Mouse (Mus musculus) stomach, embryonic 15.5 days (tissue): Measurements from ENCODE around the gene Gltp. TPM values are rescaled to one million over a fixed set of nuclear protein-coding genes. Genes with fewer than 3 reads are reported as not detected.

Source experiments
- ATAC-seq: fragments of 200-750 bp; cut with Nextera tagmentation; 2 replicates; pipeline ENCODE4 v1.8.0; 2017; ENCODE audit warnings: low read depth, moderate number of reproducible peaks, moderate TSS enrichment; ENCODE audit not compliant: insufficient read depth, low FRiP score
- H3K27ac ChIP-seq: fragments of 300-500 bp; sonication (generic); 2 replicates; pipeline ENCODE4 v1.5.1; 2015; ENCODE audit warnings: mild to moderate bottlenecking, inconsistent platforms
- H3K27me3 ChIP-seq: fragments of 300-500 bp; sonication (generic); replicated peaks from 2 replicates; pipeline ENCODE4 v1.6.1; 2015; ENCODE audit warnings: inconsistent platforms
- H3K36me3 ChIP-seq: fragments of 300-500 bp; sonication (generic); 2 replicates; pipeline ENCODE4 v1.6.1; 2015; ENCODE audit warnings: inconsistent platforms
- H3K4me1 ChIP-seq: fragments of 300-500 bp; sonication (generic); 2 replicates; pipeline ENCODE4 v1.6.1; 2015; ENCODE audit warnings: inconsistent platforms
- H3K4me2 ChIP-seq: fragments of 300-500 bp; sonication (generic); 2 replicates; pipeline ENCODE4 v1.6.1; 2015; ENCODE audit warnings: mild to moderate bottlenecking, inconsistent platforms
- H3K4me3 ChIP-seq: fragments of 300-500 bp; sonication (generic); replicated peaks from 2 replicates; pipeline ENCODE4 v1.5.1; 2015; ENCODE audit warnings: inconsistent platforms
- H3K9ac ChIP-seq: fragments of 300-500 bp; sonication (generic); 2 replicates; pipeline ENCODE4 v1.6.1; 2015; ENCODE audit warnings: inconsistent platforms
- H3K9me3 ChIP-seq: fragments of 300-500 bp; sonication (generic); 2 replicates; pipeline ENCODE4 v1.6.1; 2016; ENCODE audit warnings: inconsistent platforms
- WGBS: fragments of 180-500 bp; shearing (Covaris S2); methylation state at CpG from one replicate; pipeline ENCODE4 v1.1.7; 2015; 5-methylcytosine and 5-hydroxymethylcytosine counted together
- polyA plus RNA-seq: library from polyadenylated mRNA; unstranded; fragments of >200 nt; fragmentation: Nextera tagmentation; extraction: Ambion mirVana; gene quantifications from 2 replicates; pipeline ENCODE4 v1.2.1, GENCODE M21; 2015

The Gltp gene
- 123 and 144 TPM in 2 replicates for polyA plus RNA-seq

- Histone ChIP-seq H3K4me3 (peak within 1 kb of the TSS; percentile 69), H3K9ac (peak within 1 kb of the TSS; percentile 43), H3K27ac (peak within 1 kb of the TSS; percentile 55), H3K4me1 (peaks cover 16% of the 10 kb centered on the region; the same call in 1 of the 2 replicates), H3K27me3 (no peaks in the 10 kb centered on the region), H3K4me2 (peak within 1 kb of the TSS; percentile 85), H3K9me3 (no peaks in the 10 kb centered on the region), H3K36me3 (no peaks in the 10 kb centered on the region)
- peak; percentile 95 for ATAC-seq
- 4% methylated on average over 75 of the region's 75 CpGs for WGBS
These were observed at the start of gene Gltp for GRCm38 (mm10) chr5:114690633-114691567. Gene Gltp (minus strand): TSS chr5:114690984.

DNA sequence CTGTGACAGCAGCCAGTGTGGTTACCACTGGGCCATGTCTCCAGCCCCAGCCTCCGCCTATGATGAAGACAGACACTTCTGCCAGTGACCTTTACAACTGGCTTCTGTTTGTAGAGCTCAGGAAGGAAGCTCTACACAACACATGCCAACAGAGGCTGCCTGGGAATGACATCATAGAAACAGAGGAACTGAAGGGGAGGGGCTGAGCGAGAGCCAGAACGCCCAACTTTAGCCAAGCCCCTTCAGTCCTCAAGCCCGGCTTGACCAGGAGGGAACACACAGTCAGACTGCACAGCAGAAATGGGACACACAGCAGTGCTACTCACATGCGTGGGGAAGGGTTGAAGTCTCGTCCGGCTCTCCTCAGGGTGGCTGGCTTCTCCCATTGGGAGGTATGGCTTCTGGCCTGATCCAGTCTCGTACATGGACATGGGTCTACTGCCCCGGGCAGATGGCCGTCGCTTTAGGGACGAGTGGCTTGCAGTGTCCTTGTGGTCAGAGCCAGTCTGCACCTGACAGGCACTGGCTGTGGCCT is 48.0 kb upstream of the Gltp start:
- Histone ChIP-seq H3K9ac (no peak overlapping the region), H3K4me2 (no peak overlapping the region), H3K9me3 (no peaks in the 10 kb centered on the region), H3K27me3 (no peaks in the 10 kb centered on the region), H3K27ac (no peak overlapping the region), H3K4me3 (no peak overlapping the region), H3K4me1 (no peaks in the 10 kb centered on the region), H3K36me3 (peaks cover 52% of the 10 kb centered on the region)
- ATAC-seq = no peak
- WGBS = 84% methylated on average over 12 of the region's 12 CpGs

- Histone ChIP-seq H3K27ac (no peak overlapping the region), H3K4me2 (no peak overlapping the region), H3K9me3 (no peaks in the 10 kb centered on the region), H3K27me3 (no peaks in the 10 kb centered on the region), H3K9ac (no peak overlapping the region), H3K4me3 (no peak overlapping the region), H3K36me3 (peaks cover 45% of the 10 kb centered on the region), H3K4me1 (no peaks in the 10 kb centered on the region)
- WGBS = 83% methylated on average over 21 of the region's 21 CpGs
- ATAC-seq = no peak
These were observed 46.5 kb upstream of the Gltp start for GRCm38 (mm10) chr5:114737090-114737887.

GRCm38 (mm10) chr5:114733606-114734005 is 42.8 kb upstream of the Gltp start:
- H3K4me3 ChIP-seq = no peak overlapping the region
- ATAC-seq = no peak
- no peak overlapping the region for H3K9ac ChIP-seq
- no peak overlapping the region for H3K4me2 ChIP-seq
- no peak overlapping the region for H3K27ac ChIP-seq
- no peaks in the 10 kb centered on the region for H3K9me3 ChIP-seq
- no peaks in the 10 kb centered on the region for H3K4me1 ChIP-seq
- H3K36me3 ChIP-seq = peaks cover 51% of the 10 kb centered on the region
- H3K27me3 ChIP-seq = no peaks in the 10 kb centered on the region
- 91% methylated on average over 15 of the region's 15 CpGs for WGBS

GRCm38 (mm10) chr5:114731969-114732368 is 41.2 kb upstream of the Gltp start:
- Histone ChIP-seq H3K27me3 (no peaks in the 10 kb centered on the region), H3K27ac (no peak overlapping the region), H3K4me2 (no peak overlapping the region), H3K4me3 (no peak overlapping the region), H3K9me3 (no peaks in the 10 kb centered on the region), H3K4me1 (no peaks in the 10 kb centered on the region), H3K9ac (no peak overlapping the region), H3K36me3 (peaks cover 51% of the 10 kb centered on the region)
- WGBS = 92% methylated on average over 15 of the region's 15 CpGs
- no peak for ATAC-seq

- H3K27ac ChIP-seq = no peak overlapping the region
- H3K4me3 ChIP-seq = no peak overlapping the region
- H3K4me2 ChIP-seq = no peak overlapping the region
- no peaks in the 10 kb centered on the region for H3K9me3 ChIP-seq
- WGBS = 70% methylated on average over 6 of the region's 6 CpGs
- ATAC-seq = no peak
- H3K9ac ChIP-seq = no peak overlapping the region
- H3K36me3 ChIP-seq = peaks cover 47% of the 10 kb centered on the region
- H3K27me3 ChIP-seq = no peaks in the 10 kb centered on the region
- no peaks in the 10 kb centered on the region for H3K4me1 ChIP-seq
These were observed 40.7 kb upstream of the Gltp start for GRCm38 (mm10) chr5:114731498-114731897.

DNA sequence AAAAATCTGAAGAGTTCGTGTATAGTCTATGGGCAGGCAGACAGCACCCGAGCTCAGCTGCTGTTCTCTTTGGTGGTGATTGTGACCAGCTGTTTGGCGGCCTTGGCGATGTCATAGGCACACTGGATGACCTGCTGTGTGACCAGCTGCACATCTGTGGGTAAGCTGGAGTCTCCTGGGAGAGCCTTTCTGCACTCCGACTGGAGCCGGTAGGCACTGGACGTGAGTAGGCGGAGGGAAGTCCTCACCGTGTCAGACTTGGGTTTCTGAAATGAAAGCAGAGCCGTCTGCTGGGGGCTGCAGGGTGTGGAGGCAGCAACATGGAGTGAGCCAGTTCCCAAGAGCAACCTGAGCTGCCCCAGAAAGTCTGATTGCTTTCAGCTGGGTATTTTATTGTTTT is 39.3 kb upstream of the Gltp start:
- Histone ChIP-seq H3K36me3 (peaks cover 38% of the 10 kb centered on the region), H3K4me3 (no peak overlapping the region), H3K9me3 (no peaks in the 10 kb centered on the region), H3K4me1 (no peaks in the 10 kb centered on the region), H3K27me3 (no peaks in the 10 kb centered on the region), H3K27ac (no peak overlapping the region), H3K9ac (no peak overlapping the region), H3K4me2 (no peak overlapping the region)
- 62% methylated on average over 10 of the region's 10 CpGs for WGBS
- no peak for ATAC-seq

GRCm38 (mm10) chr5:114728160-114728559 is 37.4 kb upstream of the Gltp start:
- Histone ChIP-seq H3K4me1 (no peaks in the 10 kb centered on the region), H3K4me2 (no peak overlapping the region), H3K27me3 (no peaks in the 10 kb centered on the region), H3K9me3 (no peaks in the 10 kb centered on the region), H3K27ac (no peak overlapping the region), H3K36me3 (peaks cover 34% of the 10 kb centered on the region), H3K9ac (no peak overlapping the region), H3K4me3 (no peak overlapping the region)
- WGBS = 84% methylated on average over 10 of the region's 10 CpGs
- no peak for ATAC-seq

DNA sequence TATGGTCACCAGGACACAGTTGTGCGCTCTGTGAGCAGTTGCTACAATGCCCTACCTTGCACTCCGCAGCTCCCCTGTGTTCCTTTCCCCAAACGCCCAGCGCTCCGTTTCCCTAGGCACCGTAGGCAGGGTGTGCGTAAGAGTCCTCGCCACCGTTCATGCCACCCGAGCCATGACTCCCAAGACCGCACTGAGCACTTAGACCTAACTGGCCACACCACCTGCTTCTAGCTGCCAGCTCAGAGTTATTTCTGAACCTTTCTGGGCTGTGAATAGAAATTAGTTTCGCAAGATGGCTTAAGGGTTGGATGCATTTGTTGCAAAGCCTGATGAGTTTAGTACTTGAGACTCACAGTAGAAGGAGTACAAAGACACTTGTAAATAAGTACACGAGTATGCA is 32.1 kb upstream of the Gltp start:
- Histone ChIP-seq H3K9me3 (no peaks in the 10 kb centered on the region), H3K27me3 (no peaks in the 10 kb centered on the region), H3K36me3 (peaks cover 34% of the 10 kb centered on the region), H3K4me3 (no peak overlapping the region), H3K27ac (no peak overlapping the region), H3K4me2 (no peak overlapping the region), H3K4me1 (no peaks in the 10 kb centered on the region), H3K9ac (no peak overlapping the region)
- no peak for ATAC-seq
- 91% methylated on average over 13 of the region's 13 CpGs for WGBS

DNA sequence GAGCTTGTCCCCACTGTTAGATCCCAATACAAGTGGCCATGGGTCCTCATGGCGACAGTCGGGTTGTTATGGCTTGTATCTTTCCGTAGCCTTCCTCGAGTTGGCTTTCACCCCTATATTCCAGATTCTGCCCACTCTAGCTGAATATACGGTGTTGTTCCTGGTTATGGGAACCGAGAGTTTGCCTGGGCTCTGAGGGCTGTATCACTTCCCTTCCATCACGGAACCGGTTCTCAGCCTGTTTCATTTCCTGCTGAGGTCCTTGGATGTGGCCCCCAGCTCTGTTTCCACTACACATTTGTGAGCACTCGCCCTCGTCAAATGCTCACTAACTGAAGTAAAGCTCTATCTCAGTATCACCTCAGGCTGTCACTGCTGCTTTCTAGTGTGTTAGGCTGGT is 31.2 kb upstream of the Gltp start:
- H3K4me2 ChIP-seq = no peak overlapping the region
- no peak for ATAC-seq
- H3K9me3 ChIP-seq = no peaks in the 10 kb centered on the region
- no peaks in the 10 kb centered on the region for H3K27me3 ChIP-seq
- H3K4me1 ChIP-seq = no peaks in the 10 kb centered on the region
- no peak overlapping the region for H3K27ac ChIP-seq
- H3K4me3 ChIP-seq = no peak overlapping the region
- WGBS = 88% methylated on average over 10 of the region's 10 CpGs
- no peak overlapping the region for H3K9ac ChIP-seq
- peaks cover 34% of the 10 kb centered on the region for H3K36me3 ChIP-seq

DNA sequence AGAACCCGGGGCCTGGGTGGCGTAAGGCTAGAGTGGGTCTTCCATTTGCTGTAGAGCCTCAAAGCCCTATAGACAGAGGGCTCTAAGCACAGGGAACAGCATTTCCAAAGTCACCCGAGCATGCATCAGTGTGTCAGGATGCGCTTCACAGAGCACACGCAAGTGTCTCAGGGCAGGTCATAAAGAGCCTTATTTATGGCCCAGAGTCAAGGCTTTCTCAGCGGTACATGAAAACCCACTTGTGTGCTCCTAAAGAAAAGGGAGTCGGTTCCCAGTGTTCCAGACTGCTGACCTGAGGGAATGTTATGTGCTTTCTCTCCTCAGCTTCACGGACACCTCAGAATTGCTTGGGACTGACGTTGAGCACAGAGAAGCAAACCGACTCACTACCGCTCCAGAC is 30.0 kb upstream of the Gltp start:
- no peaks in the 10 kb centered on the region for H3K4me1 ChIP-seq
- WGBS = 94% methylated on average over 11 of the region's 11 CpGs
- no peak for ATAC-seq
- no peak overlapping the region for H3K4me2 ChIP-seq
- H3K36me3 ChIP-seq = peaks cover 41% of the 10 kb centered on the region
- no peak overlapping the region for H3K27ac ChIP-seq
- no peak overlapping the region for H3K9ac ChIP-seq
- no peak overlapping the region for H3K4me3 ChIP-seq
- H3K9me3 ChIP-seq = no peaks in the 10 kb centered on the region
- no peaks in the 10 kb centered on the region for H3K27me3 ChIP-seq

DNA sequence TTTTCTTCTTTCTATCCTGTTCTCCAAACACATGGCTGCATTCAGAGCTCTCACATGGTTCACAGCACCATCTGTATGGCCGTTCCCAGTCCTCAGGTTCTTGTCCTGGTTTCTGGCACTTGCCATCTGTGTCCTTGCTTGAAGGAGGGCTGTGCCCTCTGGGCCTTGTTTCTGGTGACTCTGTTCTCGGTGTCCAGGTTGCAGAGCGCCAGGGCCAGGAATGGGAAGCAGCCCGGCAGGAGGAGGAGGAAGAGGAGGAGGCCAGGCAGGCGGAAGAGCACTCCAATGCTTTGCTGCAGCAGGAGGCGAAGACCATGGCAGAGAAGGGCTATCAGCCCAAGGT is 29.1 kb upstream of the Gltp start:
- H3K4me2 ChIP-seq = no peak overlapping the region
- H3K4me3 ChIP-seq = no peak overlapping the region
- no peak for ATAC-seq
- no peaks in the 10 kb centered on the region for H3K4me1 ChIP-seq
- H3K27me3 ChIP-seq = no peaks in the 10 kb centered on the region
- no peak overlapping the region for H3K27ac ChIP-seq
- H3K36me3 ChIP-seq = peaks cover 44% of the 10 kb centered on the region
- WGBS = 91% methylated on average over 6 of the region's 6 CpGs
- no peak overlapping the region for H3K9ac ChIP-seq
- H3K9me3 ChIP-seq = no peaks in the 10 kb centered on the region
